Mouse (Mus musculus) lung, embryonic 15.5 days (tissue): ENCODE measurements at regions not wholly inside any gene's neighbourhood (a gene's known extent, or its start where the extent isn't known, plus 50 kb on each side); places are given as distances from the start of the nearest gene placed in this dataset.

Experiments
- ATAC-seq: fragments of 200-750 bp; cut with Nextera tagmentation; 2 replicates; pipeline ENCODE4 v1.8.0; 2017; ENCODE audit warnings: moderate number of reproducible peaks, borderline replicate concordance; ENCODE audit not compliant: low FRiP score, low TSS enrichment; ENCODE audit errors: extremely low read depth
- H3K27ac ChIP-seq: fragments of 300-500 bp; sonication (generic); 2 replicates; pipeline ENCODE4 v1.5.1; 2015; ENCODE audit warnings: moderate library complexity, mild to moderate bottlenecking, inconsistent platforms
- H3K27me3 ChIP-seq: fragments of 300-500 bp; sonication (generic); 2 replicates; pipeline ENCODE4 v1.6.1; 2015; ENCODE audit warnings: inconsistent platforms
- H3K36me3 ChIP-seq: fragments of 300-500 bp; sonication (generic); 2 replicates; pipeline ENCODE4 v1.6.1; 2015; ENCODE audit warnings: inconsistent platforms
- H3K4me1 ChIP-seq: fragments of 300-500 bp; sonication (generic); 2 replicates; pipeline ENCODE4 v1.6.1; 2015; ENCODE audit warnings: inconsistent platforms
- H3K4me2 ChIP-seq: fragments of 300-500 bp; sonication (generic); 2 replicates; pipeline ENCODE4 v1.6.1; 2015; ENCODE audit warnings: inconsistent platforms, mild to moderate bottlenecking, moderate library complexity
- H3K4me3 ChIP-seq: fragments of 300-500 bp; sonication (generic); 2 replicates; pipeline ENCODE4 v1.5.1; 2015; ENCODE audit warnings: mild to moderate bottlenecking, inconsistent platforms
- H3K9ac ChIP-seq: fragments of 300-500 bp; sonication (generic); 2 replicates; pipeline ENCODE4 v1.6.1; 2015; ENCODE audit warnings: inconsistent platforms
- H3K9me3 ChIP-seq: fragments of 300-500 bp; sonication (generic); 2 replicates; pipeline ENCODE4 v1.6.1; 2016; ENCODE audit warnings: inconsistent platforms
- WGBS: fragments of 180-500 bp; shearing (Covaris S2); methylation state at CpG from one replicate; pipeline ENCODE4 v1.1.7; 2015; 5-methylcytosine and 5-hydroxymethylcytosine counted together

- Histone ChIP-seq H3K27ac (no peak overlapping the region), H3K4me1 (no peaks in the 10 kb centered on the region), H3K9me3 (no peaks in the 10 kb centered on the region), H3K4me2 (no peak overlapping the region), H3K9ac (no peak overlapping the region), H3K27me3 (no peaks in the 10 kb centered on the region), H3K4me3 (no peak overlapping the region), H3K36me3 (no peaks in the 10 kb centered on the region)
- WGBS = 91% methylated on average over 2 of the region's 2 CpGs
- ATAC-seq = no peak
Measured at GRCm38 (mm10) chrX:140164859-140165258, 102.2 kb downstream of the Pih1h3b start.

DNA sequence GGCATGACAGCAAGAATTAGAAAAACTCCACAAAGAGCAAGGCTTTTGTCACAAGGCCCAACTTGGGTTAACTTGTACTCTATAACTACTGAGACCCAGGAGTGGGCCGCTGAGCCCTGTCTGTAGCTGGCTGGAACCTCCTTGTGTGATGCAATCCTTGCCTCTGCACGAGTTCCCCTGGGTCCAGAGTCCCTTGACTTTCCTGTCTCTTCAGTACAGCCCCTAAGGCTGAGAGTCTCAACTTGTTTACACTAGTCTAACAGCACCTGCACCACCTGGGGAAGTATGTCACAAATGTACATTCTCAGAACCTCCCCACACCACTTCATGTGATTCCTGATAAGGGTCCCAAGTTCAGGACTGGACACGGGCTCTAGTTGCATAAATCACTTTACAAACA is 103.3 kb downstream of the Pih1h3b start:
- Histone ChIP-seq H3K27ac (no peak overlapping the region), H3K4me3 (no peak overlapping the region), H3K36me3 (no peaks in the 10 kb centered on the region), H3K27me3 (no peaks in the 10 kb centered on the region), H3K9me3 (no peaks in the 10 kb centered on the region), H3K9ac (no peak overlapping the region), H3K4me2 (no peak overlapping the region), H3K4me1 (no peaks in the 10 kb centered on the region)
- WGBS = 47% methylated on average over 3 of the region's 3 CpGs
- no peak for ATAC-seq

GRCm38 (mm10) chrX:140179850-140180249 is 117.2 kb downstream of the Pih1h3b start:
- Histone ChIP-seq H3K27me3 (peaks cover 16% of the 10 kb centered on the region; the same call in 1 of the 2 replicates), H3K9me3 (no peaks in the 10 kb centered on the region), H3K4me1 (no peaks in the 10 kb centered on the region), H3K4me3 (no peak overlapping the region), H3K27ac (no peak overlapping the region), H3K4me2 (no peak overlapping the region), H3K9ac (no peak overlapping the region), H3K36me3 (no peaks in the 10 kb centered on the region)
- 77% methylated on average over 4 of the region's 4 CpGs for WGBS
- no peak for ATAC-seq

GRCm38 (mm10) chrX:140183003-140183402 is 120.3 kb downstream of the Pih1h3b start:
- Histone ChIP-seq H3K9ac (no peak overlapping the region), H3K36me3 (no peaks in the 10 kb centered on the region), H3K9me3 (no peaks in the 10 kb centered on the region), H3K4me2 (no peak overlapping the region), H3K27me3 (peaks cover 9% of the 10 kb centered on the region; the same call in 1 of the 2 replicates), H3K4me1 (no peaks in the 10 kb centered on the region), H3K4me3 (no peak overlapping the region), H3K27ac (no peak overlapping the region)
- ATAC-seq = no peak
- WGBS = 92% methylated on average over 3 of the region's 3 CpGs

DNA sequence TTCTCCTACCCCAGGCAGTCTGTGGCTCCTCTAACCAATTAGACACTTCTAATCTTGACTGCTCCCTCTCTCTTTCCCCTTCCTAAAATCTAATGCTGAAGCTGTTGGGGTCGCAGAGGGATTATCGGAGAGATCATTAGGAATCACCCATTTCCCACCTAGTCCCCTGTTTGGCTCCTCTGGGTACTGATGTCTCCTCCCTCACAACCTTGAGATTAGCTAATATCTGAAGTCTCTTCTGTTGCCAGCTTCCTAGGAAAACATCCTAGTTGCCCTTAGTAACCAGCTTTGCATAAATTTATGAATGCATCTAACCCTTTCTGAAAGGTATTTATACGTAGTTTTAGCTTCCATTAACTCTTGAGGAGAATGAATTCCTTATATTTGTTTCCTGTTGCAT is 138.4 kb upstream of the Frmpd3 start:
- no peaks in the 10 kb centered on the region for H3K4me1 ChIP-seq
- H3K4me3 ChIP-seq = no peak overlapping the region
- no peak for ATAC-seq
- no peak overlapping the region for H3K27ac ChIP-seq
- no peak overlapping the region for H3K9ac ChIP-seq
- no peaks in the 10 kb centered on the region for H3K9me3 ChIP-seq
- no peak overlapping the region for H3K4me2 ChIP-seq
- peaks cover 7% of the 10 kb centered on the region for H3K27me3 ChIP-seq
- 79% methylated on average over 3 of the region's 3 CpGs for WGBS
- H3K36me3 ChIP-seq = no peaks in the 10 kb centered on the region

DNA sequence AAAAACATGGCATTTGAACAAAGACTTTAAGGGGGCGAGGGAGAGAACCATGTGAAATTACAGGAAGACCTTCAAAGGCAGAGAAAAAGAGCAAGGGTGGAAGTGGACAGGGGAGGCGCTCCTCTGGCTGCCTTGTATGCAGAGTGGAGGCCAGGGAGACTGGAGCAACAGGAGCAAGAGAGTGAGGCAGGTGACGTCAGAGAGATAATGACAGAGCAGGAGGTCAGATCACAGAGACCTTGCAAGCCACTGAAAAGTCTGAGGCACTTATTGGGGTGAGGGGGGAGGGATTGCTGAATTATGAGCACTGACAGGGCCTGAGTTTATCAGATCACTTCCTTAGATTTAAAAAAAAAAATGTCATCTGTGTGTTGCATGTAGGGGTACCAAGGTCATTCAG is 133.3 kb upstream of the Frmpd3 start:
- no peak overlapping the region for H3K9ac ChIP-seq
- no peaks in the 10 kb centered on the region for H3K9me3 ChIP-seq
- H3K4me3 ChIP-seq = no peak overlapping the region
- no peak for ATAC-seq
- H3K4me2 ChIP-seq = no peak overlapping the region
- peaks cover 11% of the 10 kb centered on the region for H3K27me3 ChIP-seq
- H3K4me1 ChIP-seq = no peaks in the 10 kb centered on the region
- H3K27ac ChIP-seq = no peak overlapping the region
- no peaks in the 10 kb centered on the region for H3K36me3 ChIP-seq
- 30% methylated on average over 3 of the region's 3 CpGs for WGBS

DNA sequence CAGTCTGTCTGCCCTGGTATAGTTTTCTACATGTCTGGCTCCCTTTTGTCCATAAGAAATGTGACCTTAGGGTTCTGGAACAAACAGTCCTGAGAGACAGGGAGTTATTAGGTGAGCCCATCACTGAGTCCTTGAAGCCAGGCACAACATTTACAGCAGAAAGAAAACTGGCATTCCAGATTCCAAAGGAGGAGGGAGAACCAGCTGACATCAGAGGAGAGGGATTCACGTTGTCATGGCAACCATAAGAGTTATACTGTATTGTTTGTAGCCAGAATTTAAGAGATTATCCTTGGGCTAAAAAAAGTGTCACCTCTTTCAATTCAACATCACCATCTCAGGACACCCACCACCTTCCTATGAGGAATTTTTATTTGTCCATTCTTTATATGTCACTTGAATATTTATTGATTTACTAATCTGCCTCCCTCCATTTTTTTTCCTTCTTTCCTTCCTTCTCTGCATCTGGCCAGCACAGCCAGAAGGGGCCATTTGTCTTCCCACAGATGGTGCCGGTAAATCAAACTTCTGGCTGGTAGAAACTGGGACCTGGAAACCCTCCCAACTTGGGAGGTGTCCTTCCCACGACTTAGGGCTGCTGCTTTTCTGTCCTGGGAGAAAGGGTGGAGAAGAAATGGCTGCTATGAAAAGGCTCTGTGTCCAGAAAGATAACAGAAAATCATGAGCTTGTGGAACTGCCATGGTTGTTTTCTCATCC is 129.3 kb upstream of the Frmpd3 start:
- Histone ChIP-seq H3K36me3 (no peaks in the 10 kb centered on the region), H3K9me3 (no peaks in the 10 kb centered on the region), H3K27me3 (peaks cover 14% of the 10 kb centered on the region), H3K27ac (no peak overlapping the region), H3K4me1 (no peaks in the 10 kb centered on the region), H3K4me3 (no peak overlapping the region), H3K4me2 (no peak overlapping the region), H3K9ac (no peak overlapping the region)
- no peak for ATAC-seq
- 44% methylated on average over 3 of the region's 3 CpGs for WGBS

DNA sequence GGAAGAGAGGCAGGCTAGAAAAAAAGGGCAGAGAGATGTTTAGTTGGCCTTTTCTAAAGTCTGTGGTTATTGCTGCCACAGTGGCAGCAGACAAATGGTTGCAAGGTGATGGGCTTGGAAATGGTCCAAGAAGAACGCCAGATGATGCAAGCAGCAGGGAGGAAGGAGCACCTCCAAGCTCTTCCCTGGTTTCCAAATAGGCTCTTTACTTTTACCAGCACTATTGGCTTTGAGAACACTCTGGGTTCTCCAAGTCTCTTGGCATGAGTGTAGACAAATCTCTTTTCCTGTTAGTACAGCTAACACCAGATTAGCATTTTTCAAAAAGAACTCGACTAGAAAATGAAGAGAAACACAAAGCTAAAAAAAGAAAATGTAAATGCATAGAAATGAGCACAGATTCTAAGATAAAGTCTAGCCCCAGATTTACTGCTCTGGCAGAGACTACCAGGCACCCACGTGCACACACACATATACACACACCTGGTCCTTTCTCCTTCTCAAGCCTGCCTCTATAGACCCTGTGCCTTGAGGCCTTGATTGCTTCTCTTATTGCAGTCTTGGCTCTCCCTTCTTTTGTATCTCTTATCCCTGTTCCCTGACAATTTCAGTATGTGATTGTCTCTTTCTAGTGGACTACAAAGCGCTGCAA is 127.7 kb upstream of the Frmpd3 start:
- H3K4me2 ChIP-seq = no peak overlapping the region

GRCm38 (mm10) chrX:140255790-140256189 is 86.3 kb upstream of the Frmpd3 start:
- H3K4me3 ChIP-seq = no peak overlapping the region
- H3K36me3 ChIP-seq = no peaks in the 10 kb centered on the region
- no peak overlapping the region for H3K27ac ChIP-seq
- H3K4me1 ChIP-seq = no peaks in the 10 kb centered on the region
- H3K4me2 ChIP-seq = no peak overlapping the region
- no peak overlapping the region for H3K9ac ChIP-seq
- no peak for ATAC-seq
- 62% methylated on average over 4 of the region's 4 CpGs for WGBS
- 0 out of 2 replicates have a peak, but pooled peaks cover 2% of the 10 kb centered on the region for H3K27me3 ChIP-seq
- H3K9me3 ChIP-seq = no peaks in the 10 kb centered on the region

More for the DNA sequence above, 127.7 kb upstream of the Frmpd3 start:
- Histone ChIP-seq H3K27ac (no peak overlapping the region), H3K9ac (no peak overlapping the region), H3K4me3 (no peak overlapping the region), H3K36me3 (no peaks in the 10 kb centered on the region), H3K9me3 (no peaks in the 10 kb centered on the region), H3K4me1 (no peaks in the 10 kb centered on the region), H3K27me3 (peaks cover 14% of the 10 kb centered on the region)
- ATAC-seq = no peak
- 49% methylated on average over 4 of the region's 4 CpGs for WGBS

- no peak for ATAC-seq
- no peak overlapping the region for H3K27ac ChIP-seq
- no peaks in the 10 kb centered on the region for H3K9me3 ChIP-seq
- H3K27me3 ChIP-seq = peaks cover 13% of the 10 kb centered on the region
- no peaks in the 10 kb centered on the region for H3K36me3 ChIP-seq
- no peak overlapping the region for H3K4me2 ChIP-seq
- no peak overlapping the region for H3K9ac ChIP-seq
- no peak overlapping the region for H3K4me3 ChIP-seq
- WGBS = 60% methylated on average over 5 of the region's 5 CpGs
- no peaks in the 10 kb centered on the region for H3K4me1 ChIP-seq
Measured at GRCm38 (mm10) chrX:140269742-140270457, 72.2 kb upstream of the Frmpd3 start.

GRCm38 (mm10) chrX:140277327-140277947 is 64.6 kb upstream of the Frmpd3 start:
- Histone ChIP-seq H3K9me3 (no peaks in the 10 kb centered on the region), H3K9ac (peak overlapping the region; percentile 16; the same call in 1 of the 2 replicates), H3K4me3 (peak overlapping the region; percentile 53), H3K4me1 (no peaks in the 10 kb centered on the region), H3K27me3 (peaks cover 67% of the 10 kb centered on the region), H3K4me2 (peak overlapping the region; percentile 89), H3K36me3 (no peaks in the 10 kb centered on the region), H3K27ac (no peak overlapping the region)
- peak; percentile 71; the same call in 1 of the 2 replicates for ATAC-seq
- WGBS = 15% methylated on average over 28 of the region's 54 CpGs
